Mouse (Mus musculus): ENCODE measurements around the gene Gm49405. TPM values are rescaled to one million over a fixed set of nuclear protein-coding genes. Genes with fewer than 3 reads are reported as not detected.

Gene Gm49405
- polyA plus RNA-seq (2014; fragmentation: Illumina TruSeq; extraction: RNeasy Lipid Tissue Mini Kit (QIAGEN cat#74804); ENCODE audit: low replicate concordance) = 0.19 TPM

GRCm38 (mm10) chr19:4000119-4000900 is at the start of gene Gm49405, which contains the start of gene Nudt8:
Gm49405 (plus strand) TSS chr19:4000626.
Nudt8 (plus strand) TSS chr19:4000580.

DNA sequence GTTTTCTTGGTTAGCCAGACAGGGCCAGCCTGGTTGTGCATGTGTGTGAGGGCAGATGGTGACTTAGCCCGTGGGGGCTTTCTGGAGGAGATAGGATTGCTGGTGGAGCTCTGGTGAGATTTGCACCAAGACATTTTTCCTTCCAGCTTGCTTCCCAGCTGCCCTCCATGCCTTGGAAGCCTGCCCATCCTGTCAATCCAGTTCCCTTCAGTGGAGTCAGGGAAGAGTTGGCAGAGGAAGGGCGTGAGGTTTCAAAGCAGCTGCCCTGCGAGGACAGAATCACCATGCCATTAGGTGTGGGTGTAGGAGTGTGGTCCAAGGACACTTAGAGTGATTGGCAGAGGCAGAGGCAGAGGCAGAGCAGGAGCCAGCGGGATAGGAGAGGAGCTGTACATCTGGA is 42.0 kb upstream of the Gm49405 start, which contains the start of gene Aldh3b3:
Aldh3b3 (plus strand) TSS at position 176 of the 400 bp plus-strand sequence.

DNA sequence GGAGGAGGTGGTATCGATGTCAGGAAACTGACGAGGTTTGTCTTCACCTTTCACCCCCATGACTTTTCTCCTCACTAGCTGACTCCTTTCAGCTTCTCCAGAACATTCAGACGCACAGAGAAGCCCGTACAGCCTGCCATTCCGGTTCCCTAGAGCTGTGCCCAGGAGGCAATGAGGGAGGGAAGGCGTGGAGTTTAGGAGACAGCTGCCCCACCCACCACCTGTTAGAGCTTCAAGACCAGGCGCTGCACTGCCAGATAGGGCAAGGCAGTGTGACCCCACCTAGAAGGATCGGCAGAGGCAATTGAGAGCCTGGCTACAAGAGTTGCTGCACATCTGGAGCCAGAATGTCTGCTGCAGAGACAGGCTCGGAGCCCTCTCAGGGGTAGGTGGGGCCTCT is 28.2 kb upstream of the Gm49405 start, which contains the start of gene Aldh3b2:
Aldh3b2 (plus strand) TSS at position 100 of the 400 bp plus-strand sequence.

DNA sequence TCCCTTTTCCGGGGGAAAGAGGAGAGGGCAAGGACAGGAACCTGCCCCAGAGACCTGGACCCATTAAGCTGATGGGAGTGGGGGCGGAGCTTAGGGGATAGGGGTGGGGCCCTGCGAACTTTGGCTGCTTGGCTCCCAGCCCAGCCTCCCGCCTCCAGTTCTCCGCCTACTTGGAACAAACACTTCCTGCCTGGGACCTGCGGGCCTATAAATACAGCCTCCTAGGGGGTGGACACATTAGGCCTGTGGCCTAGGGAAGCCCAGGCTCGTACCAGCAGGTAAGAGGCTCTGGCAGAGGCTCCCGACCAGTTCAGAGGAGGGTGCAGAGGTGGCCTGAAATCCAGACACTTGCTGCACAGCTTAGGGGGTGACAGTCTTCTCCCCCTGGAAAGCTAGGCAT is 14.1 kb upstream of the Gm49405 start, which contains the start of gene Acy3:
Acy3 (plus strand) TSS at position 237 of the 400 bp plus-strand sequence.

GRCm38 (mm10) chr19:3992416-3992815 is 8.0 kb upstream of the Gm49405 start, which contains the start of gene Tbx10:
Tbx10 (plus strand) TSS chr19:3992752.

DNA sequence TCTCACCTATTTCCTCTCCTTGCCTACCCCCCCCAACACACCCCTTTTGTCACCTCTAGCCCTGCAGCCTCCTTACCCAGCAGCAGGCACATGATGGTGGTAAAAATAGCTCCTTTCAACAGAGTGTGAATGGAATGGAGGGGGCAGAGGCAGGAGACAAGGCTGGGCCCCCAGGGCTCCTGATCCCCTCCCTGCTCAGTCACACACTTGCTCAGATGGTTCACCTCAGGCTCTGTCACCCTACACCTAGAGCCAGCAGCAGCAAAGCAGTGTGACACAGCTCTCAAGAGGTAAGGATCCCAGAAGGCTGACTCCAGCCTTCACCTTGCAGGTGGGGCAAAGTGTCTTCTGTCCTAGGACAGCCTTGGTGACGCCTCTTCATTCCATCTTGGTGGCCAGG is 2.7 kb downstream of the Gm49405 start, which contains the start of gene Doc2g:
Doc2g (plus strand) TSS at position 202 of the 400 bp plus-strand sequence.

GRCm38 (mm10) chr19:4012432-4013022 is 12.1 kb downstream of the Gm49405 start, which contains the start of gene Ndufv1:
Ndufv1 (minus strand) TSS chr19:4012806.

DNA sequence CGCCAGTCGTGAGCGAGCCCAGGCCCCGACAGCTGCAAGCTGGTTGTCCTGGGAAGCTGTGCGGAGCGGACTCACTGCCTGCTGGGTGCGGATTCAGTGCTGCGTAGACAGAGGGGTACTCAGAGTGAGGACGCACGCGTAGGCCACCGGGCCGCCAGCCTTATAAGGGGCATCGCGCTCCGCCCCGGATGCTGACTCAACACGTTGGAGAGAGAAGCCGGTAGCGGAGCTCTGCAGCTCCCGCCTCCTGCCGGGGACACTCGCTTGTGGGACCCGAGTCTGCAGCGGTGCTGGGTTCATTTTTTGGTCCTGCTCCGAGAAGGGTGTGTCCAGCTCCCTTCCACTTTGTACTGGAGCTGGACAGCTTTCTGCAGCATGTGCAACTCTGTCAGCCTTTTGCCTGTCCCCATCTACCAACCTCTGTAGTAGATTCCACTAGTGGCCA is 37.4 kb downstream of the Gm49405 start, which contains the start of gene Gstp1:
Gstp1 (minus strand) TSS at position 198 of the 445 bp plus-strand sequence.

GRCm38 (mm10) chr19:4045966-4046865 is 45.8 kb downstream of the Gm49405 start, which contains the start of gene Gstp2:
Gstp2 (minus strand) TSS chr19:4046023.

Other genes with a start within 250 kb of the Gm49405 start
- gene Kmt5b, start 233.2 kb upstream of the Gm49405 start, polyA plus RNA-seq (2014; fragmentation: Illumina TruSeq; extraction: RNeasy Lipid Tissue Mini Kit (QIAGEN cat#74804); ENCODE audit: low replicate concordance) = 149 TPM
- 266 TPM for gene Chka, start 148.9 kb upstream of the Gm49405 start, polyA plus RNA-seq (2014; fragmentation: Illumina TruSeq; extraction: RNeasy Lipid Tissue Mini Kit (QIAGEN cat#74804); ENCODE audit: low replicate concordance)
- gene Tcirg1, start 93.5 kb upstream of the Gm49405 start, polyA plus RNA-seq (2014; fragmentation: Illumina TruSeq; extraction: RNeasy Lipid Tissue Mini Kit (QIAGEN cat#74804); ENCODE audit: low replicate concordance) = 1.8 TPM
- 0.63 TPM for gene Ndufs8, start 87.9 kb upstream of the Gm49405 start, polyA plus RNA-seq (2014; fragmentation: Illumina TruSeq; extraction: RNeasy Lipid Tissue Mini Kit (QIAGEN cat#74804); ENCODE audit: low replicate concordance)
- 1.9 TPM for gene Aldh3b1, start 70.8 kb upstream of the Gm49405 start, polyA plus RNA-seq (2014; fragmentation: Illumina TruSeq; extraction: RNeasy Lipid Tissue Mini Kit (QIAGEN cat#74804); ENCODE audit: low replicate concordance)
- gene Unc93b1, start 65.4 kb upstream of the Gm49405 start, polyA plus RNA-seq (2014; fragmentation: Illumina TruSeq; extraction: RNeasy Lipid Tissue Mini Kit (QIAGEN cat#74804); ENCODE audit: low replicate concordance) = 0.33 TPM
- gene Aldh3b3, start 42.0 kb upstream of the Gm49405 start, polyA plus RNA-seq (2014; fragmentation: Illumina TruSeq; extraction: RNeasy Lipid Tissue Mini Kit (QIAGEN cat#74804); ENCODE audit: low replicate concordance) = not detected
- not detected for gene Aldh3b2, start 28.3 kb upstream of the Gm49405 start, polyA plus RNA-seq (2014; fragmentation: Illumina TruSeq; extraction: RNeasy Lipid Tissue Mini Kit (QIAGEN cat#74804); ENCODE audit: low replicate concordance)
- 5.0 TPM for gene Acy3, start 14.1 kb upstream of the Gm49405 start, polyA plus RNA-seq (2014; fragmentation: Illumina TruSeq; extraction: RNeasy Lipid Tissue Mini Kit (QIAGEN cat#74804); ENCODE audit: low replicate concordance)
- gene Tbx10, start 7.9 kb upstream of the Gm49405 start, polyA plus RNA-seq (2014; fragmentation: Illumina TruSeq; extraction: RNeasy Lipid Tissue Mini Kit (QIAGEN cat#74804); ENCODE audit: low replicate concordance) = not detected
- not detected for gene Nudt8, start within 50 bp of the Gm49405 start, polyA plus RNA-seq (2014; fragmentation: Illumina TruSeq; extraction: RNeasy Lipid Tissue Mini Kit (QIAGEN cat#74804); ENCODE audit: low replicate concordance)
- not detected for gene Doc2g, start 2.7 kb downstream of the Gm49405 start, polyA plus RNA-seq (2014; fragmentation: Illumina TruSeq; extraction: RNeasy Lipid Tissue Mini Kit (QIAGEN cat#74804); ENCODE audit: low replicate concordance)
- gene Ndufv1, start 12.2 kb downstream of the Gm49405 start, polyA plus RNA-seq (2014; fragmentation: Illumina TruSeq; extraction: RNeasy Lipid Tissue Mini Kit (QIAGEN cat#74804); ENCODE audit: low replicate concordance) = 2.5 TPM
- gene Gstp1, start 37.4 kb downstream of the Gm49405 start, polyA plus RNA-seq (2014; fragmentation: Illumina TruSeq; extraction: RNeasy Lipid Tissue Mini Kit (QIAGEN cat#74804); ENCODE audit: low replicate concordance) = 15.3 TPM
- gene Gstp2, start 45.4 kb downstream of the Gm49405 start, polyA plus RNA-seq (2014; fragmentation: Illumina TruSeq; extraction: RNeasy Lipid Tissue Mini Kit (QIAGEN cat#74804); ENCODE audit: low replicate concordance) = 8.5 TPM
- gene Gstp3, start 58.9 kb downstream of the Gm49405 start, polyA plus RNA-seq (2014; fragmentation: Illumina TruSeq; extraction: RNeasy Lipid Tissue Mini Kit (QIAGEN cat#74804); ENCODE audit: low replicate concordance) = not detected
- gene Cabp2, start 81.0 kb downstream of the Gm49405 start, polyA plus RNA-seq (2014; fragmentation: Illumina TruSeq; extraction: RNeasy Lipid Tissue Mini Kit (QIAGEN cat#74804); ENCODE audit: low replicate concordance) = not detected
- gene Cdk2ap2, start 96.6 kb downstream of the Gm49405 start, polyA plus RNA-seq (2014; fragmentation: Illumina TruSeq; extraction: RNeasy Lipid Tissue Mini Kit (QIAGEN cat#74804); ENCODE audit: low replicate concordance) = 2.9 TPM
- gene Pitpnm1, start 99.4 kb downstream of the Gm49405 start, polyA plus RNA-seq (2014; fragmentation: Illumina TruSeq; extraction: RNeasy Lipid Tissue Mini Kit (QIAGEN cat#74804); ENCODE audit: low replicate concordance) = 0.93 TPM
- not detected for gene Aip, start 125.2 kb downstream of the Gm49405 start, polyA plus RNA-seq (2014; fragmentation: Illumina TruSeq; extraction: RNeasy Lipid Tissue Mini Kit (QIAGEN cat#74804); ENCODE audit: low replicate concordance)
- not detected for gene Gpr152, start 139.2 kb downstream of the Gm49405 start, polyA plus RNA-seq (2014; fragmentation: Illumina TruSeq; extraction: RNeasy Lipid Tissue Mini Kit (QIAGEN cat#74804); ENCODE audit: low replicate concordance)
- 0.71 TPM for gene Cabp4, start 143.4 kb downstream of the Gm49405 start, polyA plus RNA-seq (2014; fragmentation: Illumina TruSeq; extraction: RNeasy Lipid Tissue Mini Kit (QIAGEN cat#74804); ENCODE audit: low replicate concordance)
- gene Coro1b, start 148.0 kb downstream of the Gm49405 start, polyA plus RNA-seq (2014; fragmentation: Illumina TruSeq; extraction: RNeasy Lipid Tissue Mini Kit (QIAGEN cat#74804); ENCODE audit: low replicate concordance) = 9.9 TPM
- gene Ptprcap, start 153.0 kb downstream of the Gm49405 start, polyA plus RNA-seq (2014; fragmentation: Illumina TruSeq; extraction: RNeasy Lipid Tissue Mini Kit (QIAGEN cat#74804); ENCODE audit: low replicate concordance) = 1.9 TPM
- 1.9 TPM for gene Rps6kb2, start 162.7 kb downstream of the Gm49405 start, polyA plus RNA-seq (2014; fragmentation: Illumina TruSeq; extraction: RNeasy Lipid Tissue Mini Kit (QIAGEN cat#74804); ENCODE audit: low replicate concordance)
- gene Carns1, start 174.9 kb downstream of the Gm49405 start, polyA plus RNA-seq (2014; fragmentation: Illumina TruSeq; extraction: RNeasy Lipid Tissue Mini Kit (QIAGEN cat#74804); ENCODE audit: low replicate concordance) = 0.67 TPM
- 0.56 TPM for gene Tbc1d10c, start 190.7 kb downstream of the Gm49405 start, polyA plus RNA-seq (2014; fragmentation: Illumina TruSeq; extraction: RNeasy Lipid Tissue Mini Kit (QIAGEN cat#74804); ENCODE audit: low replicate concordance)
- gene Ppp1ca, start 191.4 kb downstream of the Gm49405 start, polyA plus RNA-seq (2014; fragmentation: Illumina TruSeq; extraction: RNeasy Lipid Tissue Mini Kit (QIAGEN cat#74804); ENCODE audit: low replicate concordance) = 39.0 TPM
- 1.7 TPM for gene Rad9a, start 201.0 kb downstream of the Gm49405 start, polyA plus RNA-seq (2014; fragmentation: Illumina TruSeq; extraction: RNeasy Lipid Tissue Mini Kit (QIAGEN cat#74804); ENCODE audit: low replicate concordance)
- 0.33 TPM for gene Clcf1, start 213.6 kb downstream of the Gm49405 start, polyA plus RNA-seq (2014; fragmentation: Illumina TruSeq; extraction: RNeasy Lipid Tissue Mini Kit (QIAGEN cat#74804); ENCODE audit: low replicate concordance)
- not detected for gene AC109138.7, start 213.7 kb downstream of the Gm49405 start, polyA plus RNA-seq (2014; fragmentation: Illumina TruSeq; extraction: RNeasy Lipid Tissue Mini Kit (QIAGEN cat#74804); ENCODE audit: low replicate concordance)
- not detected for gene Pold4, start 231.3 kb downstream of the Gm49405 start, polyA plus RNA-seq (2014; fragmentation: Illumina TruSeq; extraction: RNeasy Lipid Tissue Mini Kit (QIAGEN cat#74804); ENCODE audit: low replicate concordance)

Data from small intestine, adult 10 weeks (tissue).